Mouse (Mus musculus) lung, adult 2 months (tissue): ENCODE measurements around the gene Polr2i. TPM values are rescaled to one million over a fixed set of nuclear protein-coding genes. Genes with fewer than 3 reads are reported as not detected.

Experiments
- DNase-seq: peaks from one replicate; pipeline ENCODE4 v3.0.0; 2022
- H3K4me1 ChIP-seq: fragments of 200-500 bp; 2 replicates; pipeline ENCODE4 v1.6.1; 2011; ENCODE audit warnings: low read length; ENCODE audit not compliant: control insufficient read depth, insufficient read depth
- H3K4me3 ChIP-seq: fragments of 200-500 bp; replicated peaks from 2 replicates; pipeline ENCODE3; 2011; ENCODE audit warnings: low read depth, mild to moderate bottlenecking, control low read depth, low read length; ENCODE audit errors: extremely low read depth
- CTCF ChIP-seq: fragments of 200-500 bp; IDR thresholded peaks from 2 replicates; pipeline ENCODE4 v1.5.1; 2011; ENCODE audit warnings: mild to moderate bottlenecking, low read length, control low read depth; ENCODE audit not compliant: insufficient read depth
- POLR2A ChIP-seq: fragments of 200-500 bp; IDR thresholded peaks from 2 replicates; pipeline ENCODE4 v1.6.1; 2011; ENCODE audit warnings: low read depth, mild to moderate bottlenecking, control low read depth, low read length, borderline replicate concordance; ENCODE audit errors: extremely low read depth
- WGBS: fragments of 180-500 bp; shearing (Covaris S2); methylation state at CpG from one replicate; pipeline ENCODE4 v1.1.7; 2018; 5-methylcytosine and 5-hydroxymethylcytosine counted together
- polyA plus RNA-seq: library from polyadenylated mRNA; depleted of rRNA; stranded (reverse); fragments of >200 nt; gene quantifications from 2 replicates; pipeline ENCODE4 v1.2.3, GENCODE M21; 2012

Gene Polr2i
- polyA plus RNA-seq, 1 experiment, result 110 TPM

DNA sequence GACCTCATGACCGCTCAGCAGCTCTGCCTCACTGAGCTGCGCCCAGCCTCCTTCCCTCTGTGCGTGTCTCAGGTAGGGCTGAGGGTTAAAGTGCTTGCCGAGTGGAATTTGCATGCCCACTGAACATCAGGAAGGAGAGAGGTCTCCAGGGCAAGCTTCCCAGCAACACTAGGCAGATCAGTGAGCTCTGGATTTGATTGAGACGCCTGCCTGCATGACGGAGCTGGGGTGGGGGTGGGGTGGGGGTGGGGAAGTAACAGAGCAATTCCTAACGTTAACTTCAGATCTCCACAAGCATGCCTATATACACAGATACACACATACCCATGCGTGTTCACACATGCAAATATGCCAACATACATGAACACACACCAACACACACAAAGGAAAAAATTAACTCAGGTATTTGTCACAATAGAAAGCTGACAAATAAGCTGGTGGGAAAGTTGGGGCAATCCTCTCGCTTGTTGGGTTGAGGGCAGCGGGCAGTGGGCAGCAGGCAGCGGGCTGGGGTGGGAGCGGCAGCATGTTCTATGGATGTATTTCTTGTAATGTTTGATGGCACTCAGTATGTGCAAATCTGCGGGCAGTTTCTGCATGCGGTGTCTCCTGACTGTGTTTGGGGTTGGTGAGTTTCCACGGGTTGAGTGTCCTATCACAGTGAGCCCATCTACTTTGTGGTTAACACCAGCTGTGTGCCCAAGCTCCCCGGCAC is 12.3 kb upstream of the Polr2i start:
- Histone ChIP-seq H3K4me1 (0 out of 2 replicates have a peak, but pooled peaks cover 3% of the 10 kb centered on the region), H3K4me3 (peak overlapping the region; percentile 58)
- WGBS, result 4% methylated on average over 16 of the region's 16 CpGs
- no peak for DNase-seq
- no peak for TF ChIP-seq CTCF
- TF ChIP-seq POLR2A, result 0 out of 2 replicates have a peak, but pooled peaks have one; percentile 5

- TF ChIP-seq CTCF, result no peak
- no peak for TF ChIP-seq POLR2A
These were observed 11.8 kb upstream of the Polr2i start for GRCm38 (mm10) chr7:30220008-30220356.

GRCm38 (mm10) chr7:30221433-30221832 is 10.3 kb upstream of the Polr2i start:
- TF ChIP-seq CTCF (no peak), POLR2A (no peak)
- DNase-seq, result no peak
- Histone ChIP-seq H3K4me1 (0 out of 2 replicates have a peak, but pooled peaks cover 3% of the 10 kb centered on the region), H3K4me3 (no peak overlapping the region)
- WGBS, result 65% methylated on average over 3 of the region's 3 CpGs

More at GRCm38 (mm10) chr7:30220008-30220356, 11.8 kb upstream of the Polr2i start:
- 16% methylated on average over 11 of the region's 11 CpGs for WGBS
- DNase-seq, result no peak
- Histone ChIP-seq H3K4me3 (peak overlapping the region; percentile 58), H3K4me1 (0 out of 2 replicates have a peak, but pooled peaks cover 3% of the 10 kb centered on the region)

DNA sequence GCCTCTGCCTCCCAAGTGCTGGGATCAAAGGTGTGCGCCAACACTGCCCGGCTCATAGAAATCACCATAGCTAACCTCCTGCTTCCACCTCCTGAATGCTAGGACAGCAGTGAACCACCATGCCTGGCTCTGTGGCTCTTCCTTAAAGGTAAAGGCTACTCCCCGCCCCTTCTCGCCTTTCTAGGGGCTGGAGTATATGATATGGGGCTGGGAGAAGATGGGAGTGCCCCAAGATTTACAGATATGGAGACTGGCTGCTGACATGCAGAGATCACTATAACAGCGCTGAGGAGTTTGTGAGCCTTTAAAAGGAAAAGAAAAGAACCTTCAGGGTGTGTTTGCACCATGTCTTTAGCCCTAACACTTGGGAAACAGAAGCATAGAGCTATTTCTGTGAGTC is 9.5 kb upstream of the Polr2i start:
- H3K4me3 ChIP-seq, result no peak overlapping the region
- no peak for DNase-seq
- TF ChIP-seq POLR2A (no peak), CTCF (no peak)
- 92% methylated on average over 5 of the region's 5 CpGs for WGBS
- no peaks in the 10 kb centered on the region for H3K4me1 ChIP-seq

- Histone ChIP-seq H3K4me1 (no peaks in the 10 kb centered on the region), H3K4me3 (no peak overlapping the region)
- 92% methylated on average over 12 of the region's 12 CpGs for WGBS
- TF ChIP-seq CTCF (no peak), POLR2A (no peak)
- no peak for DNase-seq
These were observed 7.5 kb upstream of the Polr2i start for GRCm38 (mm10) chr7:30224206-30224605.

DNA sequence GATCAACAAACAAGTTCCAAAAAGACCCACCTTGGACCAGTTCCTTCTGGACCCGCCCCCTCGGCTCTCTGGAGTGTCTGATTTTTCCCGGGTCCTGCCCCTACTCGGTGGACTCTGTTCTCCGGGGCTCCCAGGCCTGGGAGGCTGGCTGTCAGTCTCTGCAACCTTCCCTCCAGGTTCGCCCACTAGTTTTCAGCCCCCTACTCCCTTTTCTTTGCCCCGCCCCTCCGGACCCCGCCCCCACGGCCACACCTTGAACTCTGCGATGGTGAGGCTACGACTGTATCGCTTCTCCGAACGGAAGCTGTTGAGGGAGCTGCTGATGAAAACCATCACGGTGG is 450 bp upstream of the Polr2i start:
- 0% methylated on average over 16 of the region's 16 CpGs for WGBS
- TF ChIP-seq CTCF (no peak), POLR2A (no peak)
- Histone ChIP-seq H3K4me3 (peak overlapping the region; percentile 98), H3K4me1 (peaks cover 10% of the 10 kb centered on the region)
- DNase-seq, result no peak

DNA sequence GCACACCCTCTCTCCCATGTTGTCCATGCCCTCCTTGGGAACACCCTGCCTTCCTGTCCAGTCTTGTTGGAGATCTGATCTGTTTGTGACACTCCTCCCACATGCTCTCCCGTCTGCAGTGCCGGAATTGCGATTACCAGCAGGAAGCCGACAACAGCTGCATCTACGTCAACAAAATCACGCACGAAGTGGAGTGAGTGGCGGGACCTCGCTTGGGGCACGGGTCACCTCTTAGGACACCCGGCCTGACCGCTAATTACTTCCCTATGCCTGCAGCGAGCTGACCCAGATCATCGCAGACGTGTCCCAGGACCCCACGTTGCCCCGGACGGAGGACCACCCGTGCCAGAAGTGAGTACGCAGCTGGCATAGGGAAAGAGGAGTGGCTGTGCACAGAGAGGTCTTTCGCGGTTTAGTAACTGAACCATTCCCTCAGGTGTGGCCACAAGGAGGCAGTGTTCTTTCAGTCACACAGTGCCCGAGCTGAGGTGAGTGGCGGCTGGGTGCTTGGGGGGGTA is 942 bp downstream of the Polr2i start:
- H3K4me3 ChIP-seq, result peak overlapping the region; percentile 96
- peak; percentile 14; the same call in 1 of the 2 replicates for TF ChIP-seq POLR2A
- peak; percentile 49 for TF ChIP-seq CTCF
- peak; percentile 41 for DNase-seq
- 2% methylated on average over 24 of the region's 24 CpGs for WGBS
- H3K4me1 ChIP-seq, result peaks cover 10% of the 10 kb centered on the region

DNA sequence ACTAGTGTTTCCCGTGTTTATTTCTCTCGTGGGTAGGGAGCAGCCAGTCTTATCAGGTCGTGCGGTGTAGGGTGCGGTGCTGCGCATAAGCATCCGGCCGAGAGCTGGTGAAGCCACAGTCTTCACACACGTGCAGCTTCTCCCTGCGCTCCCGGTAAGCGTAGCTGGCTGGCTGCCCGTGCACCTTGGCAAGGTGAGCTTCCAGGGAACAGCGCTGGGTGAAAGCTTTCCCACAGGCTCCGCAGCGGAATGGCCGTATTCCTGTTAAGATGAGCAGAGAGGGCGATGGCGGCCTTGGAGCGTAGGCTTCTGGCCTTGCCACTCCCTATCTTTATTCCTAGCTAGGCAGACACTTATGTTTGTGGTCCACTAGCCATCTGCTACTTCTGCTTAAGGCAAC is 1.6 kb downstream of the Polr2i start:
- TF ChIP-seq CTCF, result no peak
- no peak for TF ChIP-seq POLR2A
- no peak for DNase-seq
- 85% methylated on average over 20 of the region's 20 CpGs for WGBS
- peaks cover 10% of the 10 kb centered on the region for H3K4me1 ChIP-seq
- no peak overlapping the region for H3K4me3 ChIP-seq

DNA sequence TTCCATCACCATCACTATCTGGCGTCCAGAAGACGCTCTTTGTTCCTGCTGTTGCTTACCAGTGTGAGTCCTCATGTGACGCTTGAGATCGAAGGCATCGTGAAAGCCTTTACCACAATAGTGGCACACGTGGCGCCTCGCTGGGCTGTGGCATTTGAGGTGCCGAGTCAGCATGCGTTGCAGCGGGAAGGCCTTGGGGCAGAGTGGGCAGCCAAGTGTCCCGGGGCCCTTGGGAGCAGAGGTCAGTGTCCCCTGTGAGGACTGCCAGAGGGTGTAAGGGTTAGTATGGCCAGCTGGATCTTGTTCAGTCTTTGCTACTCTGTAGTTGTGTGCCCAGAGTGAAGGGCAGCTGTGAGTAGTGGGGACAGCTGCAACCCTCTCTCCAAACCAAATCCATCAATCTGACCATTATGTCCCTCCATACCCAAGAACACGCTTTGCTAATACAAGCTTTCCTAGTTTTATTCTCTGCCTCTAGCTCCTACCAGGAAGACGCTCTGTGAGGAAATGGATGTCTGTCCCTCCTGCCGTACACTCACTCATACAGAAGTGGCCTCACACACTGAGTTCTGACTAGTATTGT is 2.6 kb downstream of the Polr2i start:
- H3K4me1 ChIP-seq, result peaks cover 10% of the 10 kb centered on the region
- H3K4me3 ChIP-seq, result no peak overlapping the region
- TF ChIP-seq POLR2A (no peak), CTCF (no peak)
- WGBS, result 76% methylated on average over 15 of the region's 15 CpGs
- no peak for DNase-seq

GRCm38 (mm10) chr7:30235091-30235490 is 3.3 kb downstream of the Polr2i start:
- 86% methylated on average over 8 of the region's 8 CpGs for WGBS
- no peak for DNase-seq

More at GRCm38 (mm10) chr7:30235091-30235490, 3.3 kb downstream of the Polr2i start:
- H3K4me1 ChIP-seq, result peaks cover 10% of the 10 kb centered on the region
- no peak for TF ChIP-seq POLR2A
- no peak for TF ChIP-seq CTCF
- no peak overlapping the region for H3K4me3 ChIP-seq
